Mouse (Mus musculus): ENCODE results near the gene Rnf123.

GRCm38 (mm10) chr9:108111593-108112121, 28.5 kb upstream of the Rnf123 start:
- no peak for TF ChIP-seq CTCF (IDR thresholded peaks at IDR 0.05; ENCODE audit: insufficient read depth, low read depth, low read length)
- TF ChIP-seq POLR2A (IDR thresholded peaks at IDR 0.05; ENCODE audit: insufficient read depth, low read depth, low read length), result no peak

Measured in olfactory bulb, adult 2 months (tissue).